Mouse (Mus musculus) liver, adult 2 months (tissue): ENCODE results near the gene Rab3c. TPM values are rescaled to one million over a fixed set of nuclear protein-coding genes. Genes with fewer than 3 reads are reported as not detected.

ENCODE experiments used
- DNase-seq: peaks from one replicate; pipeline ENCODE4 v3.0.0-alpha.2; 2011; ENCODE audit warnings: low read depth, low spot score; ENCODE audit errors: extremely low read depth
- H3K27ac ChIP-seq: fragments of 200-500 bp; replicated peaks from 2 replicates; pipeline ENCODE4 v1.5.1; 2012; ENCODE audit warnings: low read depth, mild to moderate bottlenecking, control low read depth, inconsistent platforms, low read length; ENCODE audit not compliant: insufficient read depth
- H3K27me3 ChIP-seq: fragments of 200-500 bp; 2 replicates; pipeline ENCODE4 v1.6.1; 2012; ENCODE audit warnings: mild to moderate bottlenecking, moderate library complexity, low read length, inconsistent platforms; ENCODE audit not compliant: control insufficient read depth, insufficient read depth
- H3K36me3 ChIP-seq: fragments of 200-500 bp; 2 replicates; pipeline ENCODE4 v1.6.1; 2012; ENCODE audit warnings: low read length, inconsistent platforms; ENCODE audit not compliant: control insufficient read depth, insufficient read depth
- H3K4me1 ChIP-seq: fragments of 200-500 bp; 2 replicates; pipeline ENCODE4 v1.6.1; 2011; ENCODE audit warnings: low read length; ENCODE audit not compliant: control insufficient read depth, insufficient read depth
- H3K4me3 ChIP-seq: fragments of 200-500 bp; 2 replicates; pipeline ENCODE4 v1.5.1; 2011; ENCODE audit warnings: low read depth, mild to moderate bottlenecking, control low read depth, low read length, moderate library complexity; ENCODE audit not compliant: insufficient read depth
- H3K79me2 ChIP-seq: fragments of 200-500 bp; 2 replicates; pipeline ENCODE4 v1.6.1; 2012; ENCODE audit warnings: inconsistent platforms, mild to moderate bottlenecking, low read length, moderate library complexity; ENCODE audit not compliant: control insufficient read depth, insufficient read depth
- H3K9ac ChIP-seq: fragments of 200-500 bp; 2 replicates; pipeline ENCODE4 v1.6.1; 2012; ENCODE audit warnings: low read depth, mild to moderate bottlenecking, control low read depth, inconsistent platforms, low read length
- CTCF ChIP-seq: fragments of 200-500 bp; IDR thresholded peaks from 2 replicates; pipeline ENCODE4 v1.5.1; 2011; ENCODE audit warnings: low read depth, low read length, control low read depth
- POLR2A ChIP-seq: fragments of 200-500 bp; IDR thresholded peaks from 2 replicates; pipeline ENCODE4 v1.6.1; 2011; ENCODE audit warnings: low read length, control low read depth; ENCODE audit not compliant: insufficient read depth; ENCODE audit errors: extremely low read depth
- WGBS: fragments of 180-500 bp; shearing (Covaris S2); methylation state at CpG from one replicate; pipeline ENCODE4 v1.1.7; 2018; 5-methylcytosine and 5-hydroxymethylcytosine counted together
- polyA plus RNA-seq: library from polyadenylated mRNA; depleted of rRNA; stranded (reverse); fragments of >200 nt; gene quantifications from 2 replicates; pipeline ENCODE4 v1.2.3, GENCODE M21; 2012
- total RNA-seq: library from RNA; depleted of rRNA; stranded (reverse); fragments of >200 nt; gene quantifications from 2 replicates; pipeline ENCODE4 v1.2.3, GENCODE M21; 2014

Gene Rab3c
- total and polyA plus RNA-seq, 2 experiments: 0.09 TPM; not detected in 1

DNA sequence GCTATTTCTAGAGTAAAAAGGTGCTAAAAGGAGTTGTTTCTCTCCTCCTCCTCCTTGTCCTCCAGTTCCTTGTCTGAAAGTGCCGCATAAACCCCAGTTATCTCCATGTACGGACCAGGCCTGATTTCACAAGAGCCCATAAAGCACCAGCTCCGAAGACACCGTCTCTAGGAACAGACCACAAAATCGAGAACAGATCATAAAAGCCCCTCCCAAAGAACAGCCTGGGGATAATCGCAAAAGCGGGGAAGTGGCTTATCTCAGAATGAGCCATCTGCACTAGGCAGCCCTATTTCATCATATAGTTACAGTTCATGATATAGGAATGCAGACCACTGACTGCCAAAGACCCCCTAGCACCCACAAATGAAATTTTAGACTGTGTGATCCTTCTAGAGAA, 246.8 kb downstream of the Rab3c start:
- 86% methylated on average over 7 of the region's 7 CpGs for WGBS
- Histone ChIP-seq H3K36me3 (no peaks in the 10 kb centered on the region), H3K4me1 (no peaks in the 10 kb centered on the region)

GRCm38 (mm10) chr13:110031886-110032285, 248.9 kb downstream of the Rab3c start:
- Histone ChIP-seq H3K36me3 (no peaks in the 10 kb centered on the region), H3K4me3 (no peak overlapping the region), H3K4me1 (no peaks in the 10 kb centered on the region), H3K27ac (no peak overlapping the region), H3K9ac (no peak overlapping the region), H3K79me2 (no peaks in the 10 kb centered on the region), H3K27me3 (peaks cover 3% of the 10 kb centered on the region)
- 44% methylated on average over 6 of the region's 6 CpGs for WGBS
- TF ChIP-seq CTCF: no peak
- TF ChIP-seq POLR2A: no peak
- no peak for DNase-seq

More for the DNA sequence above, 246.8 kb downstream of the Rab3c start:
- Histone ChIP-seq H3K79me2 (no peaks in the 10 kb centered on the region), H3K27me3 (peaks cover 3% of the 10 kb centered on the region), H3K4me3 (no peak overlapping the region), H3K27ac (no peak overlapping the region), H3K9ac (no peak overlapping the region)
- DNase-seq: no peak
- TF ChIP-seq CTCF (no peak), POLR2A (no peak)

DNA sequence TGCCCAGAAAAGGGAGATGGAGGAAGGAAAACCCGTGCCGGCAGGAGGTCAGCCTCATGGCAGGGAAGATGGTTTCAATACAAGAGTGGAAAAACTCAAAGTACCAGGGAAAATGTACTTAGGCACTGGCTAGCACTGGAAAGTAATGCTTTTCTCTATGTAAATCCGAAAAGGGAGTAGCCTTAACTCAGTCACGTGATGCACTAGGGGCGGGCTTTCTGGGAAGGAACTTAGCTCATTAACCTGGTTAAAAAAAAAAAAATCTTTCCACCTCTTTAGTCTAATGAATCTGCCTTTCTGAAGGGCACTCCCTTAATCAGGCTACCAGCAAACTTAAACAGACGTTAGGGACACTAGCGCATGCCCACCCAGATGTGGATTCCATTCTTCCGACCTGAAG, 249.7 kb downstream of the Rab3c start:
- H3K36me3 ChIP-seq: no peaks in the 10 kb centered on the region
- peaks cover 3% of the 10 kb centered on the region for H3K27me3 ChIP-seq
- WGBS: 74% methylated on average over 8 of the region's 8 CpGs
- no peaks in the 10 kb centered on the region for H3K4me1 ChIP-seq
- no peak overlapping the region for H3K27ac ChIP-seq
- H3K79me2 ChIP-seq: no peaks in the 10 kb centered on the region
- H3K4me3 ChIP-seq: no peak overlapping the region
- TF ChIP-seq CTCF (no peak), POLR2A (no peak)
- H3K9ac ChIP-seq: no peak overlapping the region
- DNase-seq: no peak

DNA sequence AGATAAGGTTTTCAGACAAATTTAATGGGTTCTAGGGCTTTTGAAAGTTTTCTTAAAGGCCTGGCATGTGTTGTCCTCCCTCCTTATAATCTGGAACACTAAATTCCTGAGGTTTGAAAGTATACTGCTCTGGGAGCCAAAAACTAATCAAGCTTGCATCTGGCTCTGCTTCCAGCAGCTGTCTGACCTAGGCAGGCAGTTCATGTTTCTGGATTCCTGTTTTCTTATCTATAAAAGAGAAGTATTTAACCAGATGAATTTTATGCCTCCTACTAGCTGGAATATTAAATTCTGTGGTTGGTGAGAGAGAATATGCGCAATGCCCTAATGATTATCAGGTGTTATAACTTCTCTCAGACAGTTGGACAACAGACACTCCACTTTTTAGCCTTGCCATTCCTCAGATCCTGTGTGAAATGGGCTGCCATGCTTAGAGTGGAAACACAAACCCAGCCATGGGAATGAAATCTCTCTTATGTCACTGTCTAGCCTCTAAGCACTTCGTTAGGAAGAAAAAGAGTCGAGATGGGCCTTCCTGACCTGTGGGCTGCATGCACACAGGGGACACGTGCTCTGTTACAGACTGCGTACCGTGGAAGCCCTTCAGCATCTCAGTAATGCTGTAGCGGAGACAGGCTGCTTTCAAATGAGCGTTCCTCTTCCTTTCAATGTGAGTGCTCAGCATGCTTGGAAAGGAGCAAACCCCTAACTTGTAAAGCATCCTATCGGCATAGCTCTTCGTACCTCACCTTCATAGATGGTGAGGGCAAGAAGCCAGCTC, 256.2 kb downstream of the Rab3c start:
- WGBS: 81% methylated on average over 10 of the region's 10 CpGs
- Histone ChIP-seq H3K79me2 (no peaks in the 10 kb centered on the region), H3K36me3 (no peaks in the 10 kb centered on the region), H3K27ac (no peak overlapping the region), H3K4me1 (no peaks in the 10 kb centered on the region), H3K27me3 (no peaks in the 10 kb centered on the region), H3K9ac (no peak overlapping the region), H3K4me3 (no peak overlapping the region)
- DNase-seq: peak; percentile 4
- no peak for TF ChIP-seq POLR2A
- TF ChIP-seq CTCF: no peak

DNA sequence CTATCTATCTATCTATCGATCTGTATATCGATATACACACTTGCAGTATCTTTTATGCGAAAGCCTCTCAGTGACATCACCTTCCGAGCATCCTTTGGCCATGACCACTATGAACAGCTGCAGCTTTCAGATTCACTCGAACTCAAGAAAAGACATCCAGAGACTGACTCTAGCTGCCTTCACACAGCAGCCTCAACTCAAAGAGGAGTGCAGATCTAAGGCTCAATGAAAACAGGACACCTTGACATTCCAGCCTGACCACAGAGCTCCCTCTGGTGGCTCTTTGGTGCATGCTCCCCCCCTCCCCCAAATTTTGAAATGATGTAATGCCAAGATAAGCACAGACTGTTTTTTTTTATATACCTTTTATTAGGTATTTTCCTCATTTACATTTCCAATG, 257.8 kb downstream of the Rab3c start:
- WGBS: 85% methylated on average over 5 of the region's 5 CpGs
- H3K36me3 ChIP-seq: no peaks in the 10 kb centered on the region
- H3K9ac ChIP-seq: no peak overlapping the region
- peak; percentile 64 for TF ChIP-seq CTCF
- TF ChIP-seq POLR2A: no peak
- 0 out of 2 replicates have a peak, but pooled peaks cover 3% of the 10 kb centered on the region for H3K4me1 ChIP-seq
- H3K4me3 ChIP-seq: no peak overlapping the region
- DNase-seq: no peak
- H3K27me3 ChIP-seq: 0 out of 2 replicates have a peak, but pooled peaks cover 5% of the 10 kb centered on the region
- no peaks in the 10 kb centered on the region for H3K79me2 ChIP-seq
- H3K27ac ChIP-seq: no peak overlapping the region

DNA sequence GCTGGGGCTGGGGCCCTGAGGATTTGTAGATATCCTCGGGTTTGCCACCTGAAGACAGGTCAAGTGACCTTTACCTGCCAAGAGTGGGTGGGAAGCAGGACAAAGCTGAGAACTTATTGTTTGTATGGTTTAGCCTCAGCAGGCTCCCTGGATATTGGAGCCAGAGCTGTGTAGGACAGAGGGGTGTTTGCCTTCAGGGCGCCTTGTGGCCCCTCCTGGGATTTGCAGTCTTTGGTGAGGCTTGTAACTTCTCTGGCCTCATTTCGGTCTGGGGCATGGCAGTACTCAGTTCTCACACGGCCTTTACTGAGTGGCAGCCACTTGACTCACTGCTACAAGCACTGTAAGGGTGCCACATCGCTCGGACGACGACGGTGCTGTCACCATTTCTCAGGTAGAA, 261.0 kb downstream of the Rab3c start:
- Histone ChIP-seq H3K4me1 (0 out of 2 replicates have a peak, but pooled peaks cover 3% of the 10 kb centered on the region), H3K27ac (no peak overlapping the region), H3K79me2 (no peaks in the 10 kb centered on the region), H3K27me3 (0 out of 2 replicates have a peak, but pooled peaks cover 5% of the 10 kb centered on the region), H3K9ac (no peak overlapping the region), H3K4me3 (no peak overlapping the region), H3K36me3 (no peaks in the 10 kb centered on the region)
- TF ChIP-seq POLR2A (no peak), CTCF (no peak)
- WGBS: 58% methylated on average over 9 of the region's 9 CpGs
- DNase-seq: no peak
